Mouse (Mus musculus) adrenal gland, postnatal 4 days (tissue): ENCODE measurements at regions not wholly inside any gene's neighbourhood (a gene's known extent, or its start where the extent isn't known, plus 50 kb on each side); places are given as distances from the start of the nearest gene placed in this dataset.

Source experiments
- DNase-seq, 2 experiments: peaks; one replicate each; pipeline ENCODE4 v3.0.0; 2021 to 2022; ENCODE audit warnings: low spot score in 2 of 2, mixed read lengths in 2 of 2

DNA sequence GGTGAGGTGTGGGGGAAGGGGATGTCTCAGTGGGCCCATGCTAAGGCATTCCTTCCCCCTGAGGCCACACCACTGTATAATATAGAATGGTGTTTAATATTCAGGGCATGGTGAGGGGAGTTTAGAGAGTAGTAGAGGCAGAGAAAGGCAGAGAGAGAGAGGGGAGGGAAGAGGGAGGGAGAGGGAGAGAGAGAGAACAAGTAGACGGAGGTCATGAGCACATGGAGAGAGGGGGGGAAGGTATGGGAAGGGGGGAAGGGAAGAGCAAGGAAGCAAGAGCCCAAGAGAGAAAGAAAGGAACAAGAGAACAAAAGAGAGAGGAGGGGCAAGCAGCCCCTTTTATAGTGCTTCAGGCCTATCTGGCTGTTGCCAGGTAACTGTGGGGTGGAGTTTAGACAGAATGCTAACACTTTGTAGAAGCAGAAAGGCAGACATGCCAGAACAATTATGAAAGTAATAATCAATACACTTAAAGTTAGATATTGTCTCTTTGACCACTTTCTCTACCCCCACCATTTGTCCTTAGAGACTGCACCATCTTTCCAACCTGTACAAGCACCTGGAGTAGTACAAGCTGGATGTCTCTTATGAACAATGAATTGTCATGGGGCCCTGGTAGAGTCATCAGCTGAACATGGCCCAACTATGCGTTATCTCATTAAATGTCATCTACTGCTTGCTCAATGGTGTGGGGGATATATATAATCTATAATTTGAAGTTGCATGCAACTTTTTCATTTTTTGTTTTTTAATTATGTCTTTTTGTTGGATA is 422.6 kb downstream of the Nbas start:
- no peak for DNase-seq

DNA sequence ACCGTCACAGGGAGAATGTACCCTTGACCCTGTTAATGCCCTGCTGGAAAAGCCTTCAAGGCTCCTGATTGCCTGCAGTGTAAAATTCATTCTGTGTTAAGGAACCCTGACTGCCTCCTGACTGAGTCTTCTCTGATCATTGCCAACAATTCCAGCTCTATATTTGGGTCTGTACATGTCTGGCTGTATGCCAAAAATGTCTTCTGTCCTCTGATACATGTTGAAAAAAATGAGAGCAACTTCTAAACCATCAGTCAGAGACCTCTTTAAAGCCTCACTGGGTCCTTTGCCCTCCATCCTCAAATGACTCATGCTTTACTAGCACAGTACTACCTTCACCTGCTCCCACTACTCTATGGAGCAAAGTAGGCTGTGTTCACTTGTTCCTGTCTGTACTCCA is 408.3 kb downstream of the Nbas start:
- no peak for DNase-seq

DNA sequence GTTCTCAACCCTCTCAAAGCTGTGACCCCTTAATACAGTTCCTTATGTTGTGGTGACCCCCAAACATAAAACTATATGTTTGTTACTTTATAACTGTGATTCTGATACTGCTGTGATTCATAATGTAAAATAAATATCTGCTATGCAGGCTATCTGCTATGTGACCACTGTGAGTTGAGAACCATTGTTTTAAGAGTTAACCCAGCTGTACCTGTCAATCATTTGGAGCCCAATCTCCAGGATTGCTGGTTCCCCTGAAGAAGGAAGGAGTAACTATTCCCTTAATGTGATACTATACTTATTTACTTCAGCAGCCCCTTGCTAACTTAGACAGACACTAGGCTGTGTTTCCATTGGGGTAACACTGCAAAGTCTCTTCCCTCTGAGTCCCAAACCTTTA is 400.5 kb downstream of the Nbas start:
- no peak for DNase-seq

DNA sequence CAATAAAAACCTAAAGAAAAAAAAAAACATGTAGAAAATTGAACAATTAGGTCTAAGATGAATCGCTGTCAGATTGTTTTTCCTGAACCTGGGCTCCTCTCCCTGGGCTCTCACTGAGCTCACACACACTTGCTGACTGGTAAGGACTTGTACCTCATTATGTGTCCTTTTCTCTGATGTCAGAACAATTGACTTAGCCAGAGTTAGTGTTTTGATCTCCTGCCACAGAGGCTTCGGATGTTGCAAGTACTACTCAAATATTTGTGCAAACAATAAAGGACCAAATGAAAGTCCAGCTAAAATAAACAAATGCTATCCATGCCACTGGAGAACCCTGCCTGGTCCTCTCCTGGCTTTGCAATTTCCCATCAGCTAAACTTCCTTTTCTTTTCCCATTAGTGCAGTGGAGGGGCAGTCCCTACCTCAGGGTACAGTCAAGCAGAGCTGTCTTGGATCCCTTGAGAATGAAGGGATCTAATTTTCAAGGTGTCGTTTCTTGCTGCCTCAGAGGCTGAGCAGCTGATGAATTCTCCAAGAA is 399.6 kb downstream of the Nbas start:
- DNase-seq: no peak

DNA sequence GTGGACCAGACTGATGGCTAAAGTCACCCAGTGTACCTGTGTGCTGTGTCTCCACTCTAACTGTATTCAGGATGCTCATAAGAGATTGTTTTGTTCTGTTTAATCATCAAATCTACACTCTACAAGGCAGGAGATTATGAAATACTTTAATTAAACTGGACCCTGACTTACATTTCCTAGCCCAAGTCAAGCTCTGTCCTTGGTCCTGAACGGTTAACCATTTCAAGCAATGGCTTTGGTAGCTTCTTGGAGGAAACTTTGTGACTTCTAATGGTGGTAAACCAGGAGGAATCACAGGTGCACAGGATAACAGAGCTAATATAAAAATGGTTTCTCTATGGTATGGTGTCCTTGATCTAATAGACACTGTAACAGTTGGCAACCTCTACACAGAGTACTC is 370.4 kb downstream of the Nbas start:
- DNase-seq: no peak
